Mouse (Mus musculus): ENCODE measurements around the gene Polk.

The Polk gene

GRCm38 (mm10) chr13:96529542-96529941 lies 12.8 kb downstream of the Polk start:
- DNase-seq (ENCODE audit: low read depth, low spot score): no peak

GRCm38 (mm10) chr13:96528776-96529175 lies 13.6 kb downstream of the Polk start:
- no peak for DNase-seq (ENCODE audit: low read depth, low spot score)

- no peak for DNase-seq (ENCODE audit: low read depth, low spot score)
These were observed 14.5 kb downstream of the Polk start for GRCm38 (mm10) chr13:96527856-96528255.

- no peak for DNase-seq (ENCODE audit: low read depth, low spot score)
These were observed 15.4 kb downstream of the Polk start for GRCm38 (mm10) chr13:96527022-96527421.

DNA sequence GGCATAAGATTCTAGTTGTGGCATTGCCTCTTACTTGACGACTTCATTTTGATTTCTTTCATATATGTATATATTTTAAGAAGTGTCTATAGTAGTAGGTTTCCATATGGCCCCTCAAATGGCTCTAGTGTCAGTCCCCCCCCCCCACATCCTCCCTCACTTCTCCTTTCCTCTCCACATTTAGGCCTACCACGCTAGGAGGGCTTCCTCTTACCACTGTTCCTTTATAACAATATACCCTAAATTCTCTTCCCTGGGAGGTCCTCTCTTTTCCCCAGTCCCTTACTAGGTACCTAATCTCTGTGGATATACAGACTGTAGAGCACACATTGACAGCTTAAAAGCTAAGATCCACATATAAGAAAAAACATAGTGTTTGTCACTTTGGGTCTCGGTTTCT lies 21.1 kb downstream of the Polk start:
- DNase-seq (ENCODE audit: low read depth, low spot score): no peak

GRCm38 (mm10) chr13:96517335-96517734 lies 25.0 kb downstream of the Polk start:
- no peak for DNase-seq (ENCODE audit: low read depth, low spot score)

DNA sequence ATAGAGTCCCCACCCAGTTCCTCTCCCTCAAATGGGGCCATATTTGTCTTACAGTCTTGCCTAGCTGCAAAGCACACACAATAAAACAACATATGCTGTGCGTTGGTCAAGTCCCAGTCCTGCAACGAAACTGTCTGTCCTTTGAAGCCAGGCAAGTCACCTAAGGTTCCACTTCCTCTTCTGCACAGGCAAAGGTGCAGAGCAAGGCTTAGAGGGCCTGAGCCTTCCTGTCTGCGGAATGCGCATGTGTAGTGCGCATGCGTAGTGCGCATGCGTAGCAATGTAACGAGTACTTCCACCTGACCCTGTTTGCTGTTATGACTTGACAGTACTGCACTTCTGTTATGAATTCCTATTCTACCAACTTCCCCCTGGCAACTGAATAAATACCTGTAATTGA lies 26.1 kb downstream of the Polk start:
- no peak for DNase-seq (ENCODE audit: low read depth, low spot score)

DNA sequence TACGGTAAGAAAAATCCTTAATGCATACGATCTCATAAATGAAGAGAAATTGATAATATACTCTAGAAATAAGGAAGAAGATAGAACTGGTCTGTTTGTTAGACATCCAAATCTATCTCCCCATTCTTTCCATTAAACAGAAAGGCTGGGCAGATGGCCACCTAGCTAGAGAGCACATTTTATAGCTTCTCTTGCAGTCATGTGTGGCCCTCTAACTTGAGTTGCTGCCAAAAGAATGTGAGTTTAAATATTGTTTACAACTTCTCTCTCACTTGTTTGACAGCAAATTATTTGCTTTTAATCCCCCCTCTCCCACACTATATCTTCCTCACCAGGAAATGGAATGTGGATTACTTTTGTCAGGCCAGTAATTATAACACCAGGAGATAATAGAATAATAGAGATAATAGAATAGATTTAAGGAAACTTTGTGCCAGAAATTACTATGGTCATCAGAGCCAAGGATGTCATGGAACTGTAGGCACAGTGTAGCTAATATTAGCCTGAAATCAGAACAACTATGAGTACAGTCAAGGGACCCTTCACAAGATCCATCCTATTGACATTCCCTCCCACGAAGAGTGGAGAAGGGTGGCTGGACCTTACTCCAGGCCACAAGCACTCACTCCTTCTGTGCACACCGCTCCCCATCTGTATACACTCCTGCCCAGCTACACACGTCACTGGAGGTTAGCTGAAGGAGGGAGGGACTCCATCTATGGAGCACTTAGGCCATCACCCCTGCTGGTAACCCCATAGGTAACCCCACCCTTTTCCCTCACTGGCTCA lies 28.0 kb downstream of the Polk start:
- DNase-seq (ENCODE audit: low read depth, low spot score): no peak

GRCm38 (mm10) chr13:96511893-96512292 lies 30.5 kb downstream of the Polk start:
- no peak for DNase-seq (ENCODE audit: low read depth, low spot score)

DNA sequence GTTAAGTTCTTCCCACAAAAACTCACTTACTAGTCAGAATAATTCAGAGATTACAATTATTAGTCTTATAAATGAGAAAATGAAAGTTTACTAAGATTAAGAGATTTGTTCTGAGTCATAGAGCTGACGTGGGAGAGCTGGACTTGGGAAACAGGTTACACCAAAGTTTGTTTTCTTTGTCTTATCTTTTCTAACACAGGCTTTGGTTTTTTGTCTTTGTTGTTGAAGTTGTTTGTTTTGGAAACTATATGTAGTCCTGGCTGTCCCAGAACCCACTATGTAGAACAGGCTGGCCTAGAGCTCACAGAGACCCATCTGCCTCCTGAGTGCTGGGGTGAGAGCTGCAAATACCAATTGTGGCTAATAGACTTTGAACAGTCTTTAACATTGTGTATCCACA lies 31.1 kb downstream of the Polk start:
- DNase-seq (ENCODE audit: low read depth, low spot score): no peak

- DNase-seq (ENCODE audit: low read depth, low spot score): no peak
These were observed 31.7 kb downstream of the Polk start for GRCm38 (mm10) chr13:96510635-96511034.

DNA sequence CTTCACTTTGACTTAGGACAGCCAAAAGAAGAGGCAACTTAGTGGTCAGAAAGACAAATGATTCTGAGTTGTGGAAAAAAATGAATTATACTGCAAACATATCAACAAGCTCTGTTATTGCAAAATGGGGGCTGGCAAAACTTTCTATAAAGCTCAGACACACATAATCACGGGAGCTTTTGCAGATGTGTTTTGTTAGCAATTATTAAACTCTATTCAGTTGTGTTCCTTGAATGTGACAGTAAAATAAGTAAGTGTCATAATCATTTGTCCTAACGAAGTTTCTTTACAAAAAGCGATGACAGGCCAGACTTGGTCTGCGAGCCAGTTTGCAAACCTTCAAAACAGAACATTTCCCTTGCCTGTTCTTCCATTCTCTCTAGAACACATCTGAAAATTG lies 34.8 kb downstream of the Polk start:
- no peak for DNase-seq (ENCODE audit: low read depth, low spot score)

- no peak for DNase-seq (ENCODE audit: low read depth, low spot score)
These were observed 36.1 kb downstream of the Polk start for GRCm38 (mm10) chr13:96506313-96506712.

GRCm38 (mm10) chr13:96505661-96506060 lies 36.7 kb downstream of the Polk start:
- no peak for DNase-seq (ENCODE audit: low read depth, low spot score)

DNA sequence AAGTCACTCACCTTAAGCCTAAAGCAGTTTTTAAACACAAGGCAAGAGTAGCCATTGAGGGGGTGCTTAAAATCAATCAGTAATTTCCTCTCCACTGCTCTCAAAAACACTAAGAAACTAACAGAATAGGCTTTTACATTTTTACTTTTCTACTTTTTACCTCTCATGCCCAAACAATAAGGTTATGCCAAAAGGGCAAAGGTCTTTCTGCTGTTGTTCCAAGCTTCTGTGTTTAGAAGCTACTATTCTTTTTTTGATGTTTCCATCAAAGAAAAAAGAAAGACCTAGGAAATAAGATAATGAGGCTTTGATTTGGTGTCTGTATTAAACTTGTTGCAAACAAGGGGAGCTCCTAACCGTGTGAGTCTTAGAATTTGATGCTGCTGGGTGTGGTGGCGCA lies 42.5 kb downstream of the Polk start:
- no peak for DNase-seq (ENCODE audit: low read depth, low spot score)

- DNase-seq (ENCODE audit: low read depth, low spot score): no peak
These were observed 45.7 kb downstream of the Polk start for GRCm38 (mm10) chr13:96496630-96497029.

GRCm38 (mm10) chr13:96490433-96490832 lies 51.9 kb downstream of the Polk start, which contains the start of gene Gm17622:
Gm17622 (plus strand) TSS chr13:96490733.
- no peak for DNase-seq (ENCODE audit: low read depth, low spot score)

- no peak for DNase-seq (ENCODE audit: low read depth, low spot score)
These were observed 54.4 kb downstream of the Polk start for GRCm38 (mm10) chr13:96487968-96488367.

DNA sequence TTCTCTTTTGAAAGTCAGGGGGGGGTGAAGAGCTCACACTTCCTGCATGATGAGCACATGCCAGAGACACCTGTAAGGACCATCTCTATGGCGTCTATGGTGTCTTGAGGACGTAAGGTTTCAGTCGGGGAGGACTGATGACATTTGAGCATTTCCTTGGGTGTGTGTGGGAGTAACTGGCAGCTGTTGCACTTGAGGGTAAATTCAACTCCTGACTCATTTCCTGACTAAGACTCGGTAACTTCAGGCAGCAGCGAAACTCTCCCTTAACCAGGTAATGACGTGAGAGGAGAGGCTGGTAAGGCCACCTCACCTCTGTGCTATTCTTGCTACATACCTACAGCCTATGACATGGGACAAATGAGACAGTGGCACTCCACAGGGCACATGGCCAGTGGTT lies 55.1 kb downstream of the Polk start:
- no peak for DNase-seq (ENCODE audit: low read depth, low spot score)

DNA sequence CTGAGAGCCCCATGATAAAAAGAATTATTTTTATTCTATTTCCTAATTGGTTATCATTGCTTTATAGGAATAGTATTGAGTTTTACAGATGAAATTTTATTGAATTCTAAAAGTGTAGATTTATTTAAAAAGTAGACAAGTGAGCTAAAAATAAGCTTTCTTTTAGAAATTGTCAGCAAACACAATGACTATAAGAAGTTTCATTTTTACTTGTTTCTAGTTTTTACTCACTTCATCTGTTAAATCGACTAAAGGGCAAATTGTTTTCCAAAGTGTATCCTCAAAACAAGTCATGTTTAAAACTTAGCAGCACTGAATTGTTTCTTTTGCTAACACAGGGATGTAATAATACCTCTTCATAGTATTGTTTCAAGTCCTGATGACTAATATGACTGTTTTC lies 63.4 kb downstream of the Polk start:
- no peak for DNase-seq (ENCODE audit: low read depth, low spot score)

DNA sequence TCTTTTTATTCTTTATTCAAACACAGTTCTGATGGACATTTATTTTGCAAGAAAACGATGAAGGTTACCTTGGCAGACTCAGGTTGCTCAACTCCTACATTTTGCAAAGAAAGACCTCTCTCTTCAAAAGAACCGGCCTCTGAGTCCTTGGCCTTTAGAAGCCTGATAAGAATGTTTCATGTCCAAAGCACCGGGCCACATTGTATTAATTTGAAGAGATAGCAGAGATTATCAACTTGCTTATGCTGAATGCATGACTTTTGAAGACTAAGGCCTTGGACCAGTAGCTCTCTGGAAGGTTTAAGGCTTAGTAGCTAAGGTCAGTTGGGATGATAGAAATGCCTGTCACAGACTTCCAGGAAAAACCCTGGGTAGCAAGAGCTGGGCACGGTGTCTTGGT lies 65.2 kb downstream of the Polk start:
- no peak for DNase-seq (ENCODE audit: low read depth, low spot score)

GRCm38 (mm10) chr13:96470957-96471356 lies 71.4 kb downstream of the Polk start, which contains the start of gene Ankdd1b:
Ankdd1b (minus strand) TSS chr13:96471198.
- DNase-seq (ENCODE audit: low read depth, low spot score): no peak

GRCm38 (mm10) chr13:96470556-96470955 lies 71.8 kb downstream of the Polk start:
- DNase-seq (ENCODE audit: low read depth, low spot score): no peak

GRCm38 (mm10) chr13:96468678-96469077 lies 73.7 kb downstream of the Polk start:
- no peak for DNase-seq (ENCODE audit: low read depth, low spot score)

Measured in embryo, embryonic 11.5 days (tissue).